Mouse (Mus musculus) forebrain, embryonic 11.5 days (tissue): ENCODE results near the gene Jph4. TPM values are rescaled to one million over a fixed set of nuclear protein-coding genes. Genes with fewer than 3 reads are reported as not detected.

Source experiments
- polyA plus RNA-seq: library from polyadenylated mRNA; unstranded; fragments of >200 nt; fragmentation: Nextera tagmentation; extraction: Ambion mirVana; gene quantifications from 2 replicates; pipeline ENCODE4 v1.2.1, GENCODE M21; 2014

Gene Jph4
- polyA plus RNA-seq, 1 experiment from 2014 or later: 2.9 TPM

Other genes with a start within 250 kb of the Jph4 start
- gene Homez, start 246.0 kb downstream of the Jph4 start, polyA plus RNA-seq: 15.7 and 16.1 TPM in 2 replicates
- gene Ppp1r3e, start 239.4 kb downstream of the Jph4 start, polyA plus RNA-seq: 0.69 and 1.4 TPM in 2 replicates
- gene Bcl2l2, start 233.6 kb downstream of the Jph4 start, polyA plus RNA-seq: 3.1 and 3.2 TPM in 2 replicates
- not detected in 2 replicates for gene Gm20521, start 233.5 kb downstream of the Jph4 start, polyA plus RNA-seq
- gene Pabpn1, start 224.4 kb downstream of the Jph4 start, polyA plus RNA-seq: 182 and 221 TPM in 2 replicates
- 44.4 and 51.8 TPM in 2 replicates for gene Slc22a17, start 203.8 kb downstream of the Jph4 start, polyA plus RNA-seq
- gene Efs, start 190.8 kb downstream of the Jph4 start, polyA plus RNA-seq: 39.4 and 41.8 TPM in 2 replicates
- gene Il25, start 184.2 kb downstream of the Jph4 start, polyA plus RNA-seq: not detected in 2 replicates
- gene Cmtm5, start 180.7 kb downstream of the Jph4 start, polyA plus RNA-seq: 0.69 TPM in 1 of 2 replicates, not detected in the other
- 0.32 TPM in 1 of 2 replicates, not detected in the other for gene Myh6, start 150.0 kb downstream of the Jph4 start, polyA plus RNA-seq
- gene Gm17428, start 140.0 kb downstream of the Jph4 start, polyA plus RNA-seq: not detected in 2 replicates
- gene Myh7, start 122.3 kb downstream of the Jph4 start, polyA plus RNA-seq: 0.11 and 0.52 TPM in 2 replicates
- gene Ngdn, start 101.5 kb downstream of the Jph4 start, polyA plus RNA-seq: 94.1 and 95.8 TPM in 2 replicates
- gene Zfhx2, start 24.6 kb downstream of the Jph4 start, polyA plus RNA-seq: 15.9 TPM in 2 replicates
- 28.6 and 31.1 TPM in 2 replicates for gene Thtpa, start 22.2 kb downstream of the Jph4 start, polyA plus RNA-seq
- 13.9 and 14.8 TPM in 2 replicates for gene Ap1g2, start 10.3 kb downstream of the Jph4 start, polyA plus RNA-seq
- not detected in 2 replicates for gene Dhrs2, start 105.1 kb upstream of the Jph4 start, polyA plus RNA-seq